Mouse (Mus musculus) midbrain, embryonic 10.5 days (tissue): ENCODE results near the gene Pan3. TPM values are rescaled to one million over a fixed set of nuclear protein-coding genes. Genes with fewer than 3 reads are reported as not detected.

ENCODE experiments used
- DNase-seq: peaks from one replicate; pipeline ENCODE4 v3.0.0-alpha.2; 2017; ENCODE audit warnings: low spot score
- H3K27ac ChIP-seq: fragments of 300-500 bp; sonication (generic); replicated peaks from 2 replicates; pipeline ENCODE4 v1.5.1; 2016; ENCODE audit warnings: mild to moderate bottlenecking
- H3K27me3 ChIP-seq: fragments of 300-500 bp; sonication (generic); 2 replicates; pipeline ENCODE4 v1.6.1; 2016; ENCODE audit warnings: low read depth, mild to moderate bottlenecking; ENCODE audit not compliant: poor library complexity, severe bottlenecking
- H3K36me3 ChIP-seq: fragments of 300-500 bp; sonication (generic); 2 replicates; pipeline ENCODE4 v1.6.1; 2016; ENCODE audit warnings: mild to moderate bottlenecking, moderate library complexity
- H3K4me1 ChIP-seq: fragments of 300-500 bp; sonication (generic); 2 replicates; pipeline ENCODE4 v1.6.1; 2016
- H3K4me3 ChIP-seq: fragments of 300-500 bp; sonication (generic); 2 replicates; pipeline ENCODE4 v1.5.1; 2016; ENCODE audit warnings: mild to moderate bottlenecking, moderate library complexity
- H3K9me3 ChIP-seq: fragments of 300-500 bp; sonication (generic); replicated peaks from 2 replicates; pipeline ENCODE4 v1.6.1; 2016; ENCODE audit warnings: mild to moderate bottlenecking
- WGBS: fragments of 180-500 bp; shearing (Covaris S2); methylation state at CpG from one replicate; pipeline ENCODE4 v1.1.7; 2016; 5-methylcytosine and 5-hydroxymethylcytosine counted together
- polyA plus RNA-seq: library from polyadenylated mRNA; unstranded; fragments of >200 nt; fragmentation: Nextera tagmentation; extraction: Ambion mirVana; gene quantifications from 2 replicates; pipeline ENCODE4 v1.2.1, GENCODE M21; 2016

Pan3 gene
- 46.8 and 54.5 TPM in 2 replicates for polyA plus RNA-seq

DNA sequence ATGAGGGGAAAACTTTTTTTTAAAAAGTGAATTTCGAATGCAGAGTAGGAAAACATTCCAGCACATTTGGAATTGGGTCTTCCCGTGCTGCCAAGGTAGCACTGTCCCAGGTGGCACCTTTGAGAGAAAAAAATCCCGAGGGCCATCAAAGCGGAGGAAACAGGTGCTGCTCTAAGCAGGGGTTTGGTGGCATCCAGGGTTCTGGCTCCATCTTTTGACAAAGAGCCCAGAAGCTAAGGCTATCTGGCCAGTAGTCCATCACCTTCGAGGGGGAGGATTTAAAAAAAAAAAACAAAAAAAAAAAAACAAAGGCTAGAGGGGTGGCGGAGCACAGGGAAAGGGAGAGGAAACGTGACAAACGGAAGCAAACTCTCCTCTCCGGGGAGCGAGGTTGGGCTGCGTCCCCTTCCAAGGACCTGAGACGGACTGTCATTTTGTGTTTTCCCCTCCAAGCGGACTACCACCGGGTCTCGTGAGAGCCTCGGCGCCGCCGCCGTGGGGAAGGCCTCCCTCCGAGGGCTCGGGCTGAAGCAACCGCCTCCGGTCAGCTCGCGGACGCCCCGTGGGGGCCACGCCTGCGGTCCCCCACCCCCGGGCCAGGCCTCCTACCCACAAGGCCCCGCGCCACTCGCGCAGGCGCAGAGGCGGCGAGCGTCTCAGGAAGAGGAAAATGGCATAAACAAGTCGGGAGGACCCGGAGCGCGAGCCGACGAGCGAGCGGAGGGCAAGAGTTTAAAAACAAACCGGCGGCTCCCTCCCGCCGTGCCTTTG lies at the start of gene Pan3:
Pan3 (plus strand) TSS at position 627 of the 771 bp plus-strand sequence.
- H3K9me3 ChIP-seq: no peaks in the 10 kb centered on the region
- H3K4me3 ChIP-seq: peak within 1 kb of the TSS; percentile 89
- H3K36me3 ChIP-seq: peaks cover 11% of the 10 kb centered on the region; the same call in 1 of the 2 replicates
- DNase-seq: peak; percentile 94
- no peaks in the 10 kb centered on the region for H3K27me3 ChIP-seq
- WGBS: under 1% methylated on average over 51 of the region's 51 CpGs
- H3K4me1 ChIP-seq: peaks cover 30% of the 10 kb centered on the region
- H3K27ac ChIP-seq: peak within 1 kb of the TSS; percentile 98

GRCm38 (mm10) chr5:147381396-147381795 lies 48.6 kb upstream of the Pan3 start:
- H3K27me3 ChIP-seq: no peaks in the 10 kb centered on the region

GRCm38 (mm10) chr5:147386865-147387264 lies 43.1 kb upstream of the Pan3 start:
- H3K36me3 ChIP-seq: no peaks in the 10 kb centered on the region
- DNase-seq: no peak
- H3K4me1 ChIP-seq: no peaks in the 10 kb centered on the region
- no peak overlapping the region for H3K27ac ChIP-seq
- 83% methylated on average over 13 of the region's 13 CpGs for WGBS
- no peaks in the 10 kb centered on the region for H3K27me3 ChIP-seq
- H3K4me3 ChIP-seq: no peak overlapping the region
- H3K9me3 ChIP-seq: no peaks in the 10 kb centered on the region

More at GRCm38 (mm10) chr5:147381396-147381795, 48.6 kb upstream of the Pan3 start:
- H3K9me3 ChIP-seq: no peaks in the 10 kb centered on the region
- H3K4me3 ChIP-seq: no peak overlapping the region
- no peaks in the 10 kb centered on the region for H3K36me3 ChIP-seq
- H3K4me1 ChIP-seq: no peaks in the 10 kb centered on the region
- 93% methylated on average over 10 of the region's 10 CpGs for WGBS
- H3K27ac ChIP-seq: no peak overlapping the region
- DNase-seq: no peak

DNA sequence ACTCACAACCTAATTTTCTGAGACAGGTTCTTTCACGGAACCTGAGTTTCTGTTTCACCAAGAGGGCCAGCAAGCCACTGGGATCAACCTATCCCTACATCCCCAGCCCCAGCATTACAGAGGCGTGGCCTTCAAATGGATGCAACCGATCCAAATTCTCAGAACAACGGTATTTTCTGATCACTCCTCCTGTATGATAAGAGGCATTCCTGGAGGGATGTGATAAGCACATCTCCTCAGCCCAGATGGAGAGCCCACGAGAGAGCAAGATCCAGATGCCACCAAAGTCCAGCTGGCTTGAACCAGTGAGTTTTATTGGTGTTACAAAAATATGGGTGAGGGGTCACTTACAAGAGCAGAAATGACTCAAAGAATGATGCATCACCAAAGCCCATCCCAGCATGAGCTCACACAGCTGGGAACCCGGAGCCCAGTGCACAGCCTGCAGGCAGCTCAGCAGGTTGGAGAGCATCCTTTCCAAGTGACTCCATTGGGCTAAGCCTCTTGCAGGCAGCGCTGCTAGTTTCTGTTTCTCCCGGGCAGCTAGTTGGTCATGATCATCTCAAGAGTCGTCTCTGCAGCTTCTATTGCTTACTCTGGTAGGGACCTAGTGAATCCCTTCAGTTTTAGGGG lies 41.5 kb upstream of the Pan3 start:
- 79% methylated on average over 9 of the region's 9 CpGs for WGBS

DNA sequence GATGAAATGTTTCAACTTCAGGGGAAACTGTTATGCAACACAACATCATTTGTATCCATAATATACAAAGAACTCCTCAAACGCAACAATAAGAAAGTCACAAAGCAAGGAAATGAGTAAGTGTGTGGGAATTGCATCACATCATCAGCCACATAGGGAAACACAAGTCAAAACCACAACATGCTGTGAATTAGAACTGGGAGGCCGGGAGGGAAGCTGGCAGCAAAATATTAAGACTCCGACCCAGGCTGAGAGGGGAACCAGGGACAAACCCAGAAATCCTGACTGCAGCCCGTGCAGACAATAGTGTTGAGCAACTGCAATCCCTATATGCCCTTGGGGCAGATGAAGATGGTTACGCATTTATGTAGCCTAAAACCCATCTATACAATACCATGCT lies 40.9 kb upstream of the Pan3 start:
- H3K27me3 ChIP-seq: no peaks in the 10 kb centered on the region

More for the DNA sequence above, 41.5 kb upstream of the Pan3 start:
- no peak for DNase-seq
- H3K4me3 ChIP-seq: no peak overlapping the region
- H3K27me3 ChIP-seq: no peaks in the 10 kb centered on the region
- no peaks in the 10 kb centered on the region for H3K4me1 ChIP-seq
- H3K36me3 ChIP-seq: no peaks in the 10 kb centered on the region
- no peak overlapping the region for H3K27ac ChIP-seq
- H3K9me3 ChIP-seq: no peaks in the 10 kb centered on the region

DNA sequence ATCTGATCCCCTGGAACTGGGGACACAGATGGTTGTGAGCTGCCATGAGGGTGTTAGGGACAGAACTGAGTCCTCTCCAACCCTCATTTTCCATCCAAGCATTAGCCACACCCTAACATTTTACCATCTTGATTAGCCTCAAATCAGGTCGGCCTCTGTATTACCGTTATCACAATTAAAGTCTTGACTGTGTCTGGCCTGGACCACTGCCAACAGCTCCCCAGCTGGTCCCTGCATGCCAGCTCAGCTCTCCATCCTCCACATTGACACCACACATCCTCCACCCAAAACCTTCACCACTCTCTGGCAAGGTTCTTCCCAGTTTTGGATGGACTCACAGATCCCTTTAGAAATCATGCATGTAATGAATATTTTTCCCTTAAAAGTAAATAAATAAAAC lies 39.2 kb upstream of the Pan3 start:
- H3K27me3 ChIP-seq: no peaks in the 10 kb centered on the region
- H3K27ac ChIP-seq: no peak overlapping the region
- H3K4me1 ChIP-seq: no peaks in the 10 kb centered on the region
- 0 out of 2 replicates have a peak, but pooled peaks cover 6% of the 10 kb centered on the region for H3K9me3 ChIP-seq
- H3K4me3 ChIP-seq: no peak overlapping the region
- 84% methylated on average over 2 of the region's 2 CpGs for WGBS
- H3K36me3 ChIP-seq: no peaks in the 10 kb centered on the region
- no peak for DNase-seq

More for the DNA sequence above, 40.9 kb upstream of the Pan3 start:
- Histone ChIP-seq H3K36me3 (no peaks in the 10 kb centered on the region), H3K4me1 (no peaks in the 10 kb centered on the region), H3K4me3 (no peak overlapping the region), H3K9me3 (no peaks in the 10 kb centered on the region), H3K27ac (no peak overlapping the region)
- no peak for DNase-seq
- 87% methylated on average over 5 of the region's 5 CpGs for WGBS

DNA sequence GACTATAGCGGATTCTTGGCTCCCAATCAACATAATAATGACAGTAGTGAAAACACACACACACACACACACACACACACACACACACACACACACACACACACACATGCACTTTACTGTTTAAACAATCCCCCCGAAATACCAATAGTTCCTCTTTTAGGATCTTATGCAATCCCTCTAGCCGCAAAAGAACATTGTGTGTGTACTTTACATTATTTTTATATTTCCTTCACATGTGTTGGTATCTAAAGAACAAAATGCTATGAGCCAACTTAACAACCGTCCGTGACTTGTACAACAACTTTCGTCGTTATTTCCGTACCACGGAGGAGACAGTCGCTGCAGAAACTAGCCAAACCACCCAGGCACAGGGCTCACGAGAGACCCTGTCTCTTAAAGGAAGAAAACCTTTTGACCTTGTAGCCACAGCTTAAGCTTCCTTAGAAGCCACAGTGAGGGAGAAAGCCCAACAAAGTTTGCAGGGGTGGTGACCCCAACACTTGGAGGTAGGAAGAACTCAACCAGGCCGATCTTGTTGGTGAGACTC lies 37.2 kb upstream of the Pan3 start:
- DNase-seq: no peak
- peaks cover 6% of the 10 kb centered on the region for H3K27me3 ChIP-seq
- no peak overlapping the region for H3K27ac ChIP-seq
- 82% methylated on average over 12 of the region's 12 CpGs for WGBS
- no peaks in the 10 kb centered on the region for H3K36me3 ChIP-seq
- no peak overlapping the region for H3K4me3 ChIP-seq
- H3K9me3 ChIP-seq: 0 out of 2 replicates have a peak, but pooled peaks cover 6% of the 10 kb centered on the region
- H3K4me1 ChIP-seq: no peaks in the 10 kb centered on the region

GRCm38 (mm10) chr5:147395050-147395449 lies 34.9 kb upstream of the Pan3 start:
- DNase-seq: no peak
- Histone ChIP-seq H3K4me3 (no peak overlapping the region), H3K27ac (no peak overlapping the region), H3K9me3 (0 out of 2 replicates have a peak, but pooled peaks cover 6% of the 10 kb centered on the region), H3K36me3 (no peaks in the 10 kb centered on the region), H3K27me3 (peaks cover 29% of the 10 kb centered on the region), H3K4me1 (peaks cover 5% of the 10 kb centered on the region)
- WGBS: 29% methylated on average over 1 of the region's 1 CpGs

DNA sequence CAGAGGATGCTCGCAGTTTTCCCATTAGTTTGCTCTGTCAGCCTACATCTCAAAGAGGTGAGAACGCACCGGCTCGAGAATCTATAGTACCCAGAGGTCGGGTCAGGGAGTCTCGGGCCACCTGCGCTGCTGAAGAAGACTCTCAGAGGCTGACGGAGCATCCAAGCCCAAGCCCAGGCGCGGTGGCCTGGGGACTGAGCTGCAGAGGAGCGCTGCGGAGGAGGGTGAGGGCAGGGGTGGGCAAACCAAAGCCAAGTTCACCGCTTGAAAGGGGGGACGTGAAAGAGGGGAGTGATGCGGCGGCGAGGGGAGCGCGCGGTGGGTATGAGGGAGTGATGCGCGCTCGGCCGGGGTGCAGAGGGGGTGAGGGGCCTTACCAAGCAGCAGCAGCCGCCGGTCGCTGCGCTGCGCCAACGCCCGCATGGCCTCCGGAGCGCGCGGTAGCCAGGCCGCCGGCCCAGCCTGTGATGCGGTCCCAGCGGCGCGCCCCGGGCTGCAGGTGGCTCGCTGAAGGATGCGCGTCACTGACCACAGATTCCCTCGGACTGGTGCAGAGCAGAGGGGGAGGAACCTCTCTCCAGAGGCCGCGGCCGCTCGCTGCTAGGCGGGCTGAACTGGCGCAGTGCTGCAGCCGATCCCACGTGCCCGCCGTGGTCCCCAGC lies 30.0 kb upstream of the Pan3 start, which contains the start of gene Flt3:
Flt3 (minus strand) TSS at position 647 of the 662 bp plus-strand sequence.
- Histone ChIP-seq H3K27ac (no peak within 1 kb of the TSS), H3K4me1 (peaks cover 15% of the 10 kb centered on the region), H3K9me3 (0 out of 2 replicates have a peak, but pooled peaks cover 3% of the 10 kb centered on the region), H3K4me3 (peak within 1 kb of the TSS; percentile 58), H3K36me3 (no peaks in the 10 kb centered on the region), H3K27me3 (peaks cover 55% of the 10 kb centered on the region)
- peak; percentile 62 for DNase-seq
- WGBS: under 1% methylated on average over 56 of the region's 56 CpGs

DNA sequence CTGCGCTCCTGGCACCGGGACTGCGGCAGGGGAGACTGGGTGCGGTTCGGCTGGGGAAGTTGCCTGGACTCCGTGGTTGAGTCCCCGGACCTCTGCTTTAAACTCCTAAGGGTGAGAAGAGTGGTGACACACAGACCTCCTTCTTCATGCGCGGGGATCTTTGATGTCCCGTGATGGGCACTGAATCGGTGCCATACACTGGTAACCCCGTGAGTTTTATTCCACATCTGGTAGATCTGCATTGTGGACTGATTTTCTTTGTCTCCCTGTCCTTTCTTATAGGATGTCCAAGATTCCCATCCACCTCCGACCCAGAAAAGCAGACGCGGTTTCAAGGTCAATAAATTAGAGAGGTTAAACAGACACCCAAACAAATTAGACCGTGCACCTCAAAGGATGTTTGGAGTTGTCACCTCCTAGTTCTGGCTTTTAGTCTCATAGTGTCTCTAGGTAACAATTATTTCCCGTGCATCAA lies 29.4 kb upstream of the Pan3 start:
- Histone ChIP-seq H3K27ac (no peak overlapping the region), H3K4me1 (peaks cover 15% of the 10 kb centered on the region), H3K27me3 (peaks cover 55% of the 10 kb centered on the region), H3K36me3 (no peaks in the 10 kb centered on the region), H3K4me3 (peak overlapping the region; percentile 58), H3K9me3 (no peaks in the 10 kb centered on the region)
- WGBS: 3% methylated on average over 17 of the region's 17 CpGs
- DNase-seq: no peak

- Histone ChIP-seq H3K4me3 (peak overlapping the region; percentile 58; the same call in 1 of the 2 replicates), H3K27ac (no peak overlapping the region), H3K4me1 (peaks cover 15% of the 10 kb centered on the region), H3K9me3 (no peaks in the 10 kb centered on the region), H3K27me3 (peaks cover 55% of the 10 kb centered on the region), H3K36me3 (no peaks in the 10 kb centered on the region)
- peak; percentile 17 for DNase-seq
- WGBS: 38% methylated on average over 11 of the region's 11 CpGs
These were observed 28.9 kb upstream of the Pan3 start for GRCm38 (mm10) chr5:147401024-147401423.

GRCm38 (mm10) chr5:147402505-147402904 lies 27.5 kb upstream of the Pan3 start:
- Histone ChIP-seq H3K9me3 (no peaks in the 10 kb centered on the region), H3K27me3 (peaks cover 51% of the 10 kb centered on the region)
- 30% methylated on average over 5 of the region's 5 CpGs for whole genome bisulfite sequencing

More at GRCm38 (mm10) chr5:147402505-147402904, 27.5 kb upstream of the Pan3 start:
- peak; percentile 48 for DNase-seq
- H3K27ac ChIP-seq: no peak overlapping the region
- peaks cover 15% of the 10 kb centered on the region for H3K4me1 ChIP-seq
- no peaks in the 10 kb centered on the region for H3K36me3 ChIP-seq
- H3K4me3 ChIP-seq: no peak overlapping the region
